Mouse (Mus musculus) right cerebral cortex, adult 18-20 months (tissue): Measurements from ENCODE around the gene Ptpn13.

ENCODE experiments used
- DNase-seq: peaks from one replicate; pipeline ENCODE4 v3.0.0; 2022; ENCODE audit warnings: mixed read lengths

Ptpn13 gene

GRCm38 (mm10) chr5:103598264-103598663 is 173.3 kb downstream of the Ptpn13 start:
- no peak for DNase-seq

- DNase-seq, result no peak
These were observed 173.9 kb downstream of the Ptpn13 start for GRCm38 (mm10) chr5:103598881-103599280.

- no peak for DNase-seq
These were observed 178.3 kb downstream of the Ptpn13 start for GRCm38 (mm10) chr5:103603115-103603893.

GRCm38 (mm10) chr5:103605707-103606106 is 180.7 kb downstream of the Ptpn13 start:
- DNase-seq, result no peak

- DNase-seq, result no peak
These were observed 185.2 kb downstream of the Ptpn13 start for GRCm38 (mm10) chr5:103610148-103610547.

GRCm38 (mm10) chr5:103610856-103611472 is 186.0 kb downstream of the Ptpn13 start:
- no peak for DNase-seq

- DNase-seq, result no peak
These were observed 187.3 kb downstream of the Ptpn13 start for GRCm38 (mm10) chr5:103612316-103612715.

GRCm38 (mm10) chr5:103614356-103614755 is 189.4 kb downstream of the Ptpn13 start:
- DNase-seq, result no peak

- DNase-seq, result no peak
These were observed 192.2 kb downstream of the Ptpn13 start for GRCm38 (mm10) chr5:103617191-103617590.

- no peak for DNase-seq
These were observed 195.4 kb downstream of the Ptpn13 start for GRCm38 (mm10) chr5:103620301-103620973.

- DNase-seq, result no peak
These were observed 197.3 kb downstream of the Ptpn13 start for GRCm38 (mm10) chr5:103622321-103622720.

- no peak for DNase-seq
These were observed 199.8 kb downstream of the Ptpn13 start for GRCm38 (mm10) chr5:103624831-103625230.

GRCm38 (mm10) chr5:103628499-103628898 is 203.5 kb downstream of the Ptpn13 start:
- no peak for DNase-seq

- DNase-seq, result peak; percentile 73
These were observed 204.2 kb downstream of the Ptpn13 start, which contains the start of gene Slc10a6 for GRCm38 (mm10) chr5:103629111-103629764. Gene Slc10a6, minus strand, starts transcription at chr5:103629403.

- no peak for DNase-seq
These were observed 205.0 kb downstream of the Ptpn13 start for GRCm38 (mm10) chr5:103629854-103630580.

- no peak for DNase-seq
These were observed 212.2 kb downstream of the Ptpn13 start for GRCm38 (mm10) chr5:103637162-103637561.

- no peak for DNase-seq
These were observed 219.2 kb downstream of the Ptpn13 start for GRCm38 (mm10) chr5:103644167-103644566.

GRCm38 (mm10) chr5:103647320-103647719 is 222.3 kb downstream of the Ptpn13 start:
- DNase-seq, result no peak
